Mouse (Mus musculus) testis, adult 2 months (tissue): Measurements from ENCODE around the gene Adamts1.

ENCODE experiments used
- CTCF ChIP-seq: fragments of 200-500 bp; IDR thresholded peaks from 2 replicates; pipeline ENCODE4 v1.5.1; 2012; ENCODE audit warnings: low read depth, mild to moderate bottlenecking, inconsistent platforms, low read length, moderate library complexity; ENCODE audit not compliant: control insufficient read depth, insufficient read depth, insufficient replicate concordance
- POLR2A ChIP-seq: fragments of 200-500 bp; IDR thresholded peaks from 2 replicates; pipeline ENCODE4 v1.6.1; 2012; ENCODE audit warnings: low read depth, mild to moderate bottlenecking, inconsistent platforms, low read length, moderate library complexity; ENCODE audit not compliant: control insufficient read depth

DNA sequence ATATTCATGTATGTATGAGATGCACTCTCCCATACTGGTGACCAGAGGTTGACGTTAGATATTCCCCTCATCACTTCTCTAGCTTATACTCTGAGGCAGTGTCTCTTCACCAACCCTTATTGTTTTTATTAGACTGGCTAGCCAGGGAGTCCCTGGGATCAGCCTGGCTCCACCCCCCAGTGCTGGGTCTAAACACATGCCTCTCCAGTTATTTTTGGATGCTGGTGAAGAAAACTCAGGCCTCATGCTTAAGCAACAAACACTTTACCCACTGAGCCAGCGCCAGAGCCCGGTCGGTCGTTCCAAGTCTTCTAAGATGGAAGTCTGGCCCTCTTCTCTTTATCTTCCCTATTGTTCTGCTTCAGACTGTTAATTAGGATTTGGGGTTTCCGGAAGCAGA is 53.6 kb downstream of the Adamts1 start:
- TF ChIP-seq CTCF, result no peak
- no peak for TF ChIP-seq POLR2A
